Mouse (Mus musculus) retina, postnatal 7 days (tissue): ENCODE data around the gene Arhgap32.
"Not testable (repeated sequence)": the region's sequence is repeated elsewhere in the genome, so short reads cannot be mapped to it uniquely, and the experiment has no call there.

Source experiments
- DNase-seq: peaks from one replicate; pipeline ENCODE4 v3.0.0-alpha.2; 2012; ENCODE audit warnings: low read depth, low spot score

Gene Arhgap32

DNA sequence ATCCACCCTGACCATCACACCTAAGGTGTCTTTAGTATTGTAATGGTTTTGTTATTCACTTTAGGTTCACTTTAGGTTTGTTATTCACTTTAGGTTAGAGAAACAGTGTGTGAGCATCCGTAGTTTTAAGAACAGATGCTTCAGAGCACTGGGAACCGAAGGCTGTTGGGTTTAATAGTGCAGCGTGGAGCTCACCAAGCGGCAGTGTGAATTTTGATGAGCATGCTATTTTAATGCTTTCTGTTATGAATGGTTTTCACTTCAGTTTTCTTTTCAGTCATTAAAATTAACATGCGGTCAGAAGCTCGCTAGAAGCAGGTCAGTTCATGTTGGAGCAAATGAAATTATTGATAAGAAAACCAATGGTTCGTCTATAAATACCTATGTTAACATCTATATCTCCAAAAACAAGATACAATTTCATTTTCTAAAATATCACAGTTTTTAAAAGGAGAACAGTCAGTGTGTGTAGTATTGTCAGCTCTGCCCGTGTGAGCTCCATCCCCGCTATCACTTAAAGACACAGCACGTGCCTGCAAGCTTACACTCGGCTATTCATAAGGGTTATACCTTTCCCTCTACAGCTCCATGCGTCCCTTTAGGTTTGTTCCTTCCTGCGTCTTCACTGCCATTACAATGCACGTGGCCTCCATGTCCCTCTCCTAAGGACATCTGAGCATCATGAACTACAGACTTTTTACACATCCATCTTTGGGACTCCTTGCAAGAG is 21.9 kb downstream of the Arhgap32 start:
- DNase-seq, result no peak

DNA sequence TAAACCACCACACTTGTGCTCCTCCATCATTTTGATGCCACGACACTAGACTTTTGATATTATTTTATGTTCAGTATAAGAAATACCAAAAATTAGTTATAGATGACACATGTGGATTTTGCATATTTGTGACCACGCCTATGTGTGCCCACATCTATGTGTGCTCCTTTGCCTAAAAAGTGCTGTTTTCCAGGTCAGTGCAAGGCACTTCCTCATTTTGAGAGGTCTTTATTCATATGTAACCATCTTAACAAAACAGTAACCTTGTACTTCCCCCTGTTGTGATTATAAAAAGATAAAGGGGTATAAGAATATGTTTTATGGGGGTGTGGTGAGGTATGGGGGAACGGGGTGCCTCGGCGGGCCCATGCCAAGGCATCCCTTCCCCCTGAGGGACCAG is 22.7 kb downstream of the Arhgap32 start:
- no peak for DNase-seq

DNA sequence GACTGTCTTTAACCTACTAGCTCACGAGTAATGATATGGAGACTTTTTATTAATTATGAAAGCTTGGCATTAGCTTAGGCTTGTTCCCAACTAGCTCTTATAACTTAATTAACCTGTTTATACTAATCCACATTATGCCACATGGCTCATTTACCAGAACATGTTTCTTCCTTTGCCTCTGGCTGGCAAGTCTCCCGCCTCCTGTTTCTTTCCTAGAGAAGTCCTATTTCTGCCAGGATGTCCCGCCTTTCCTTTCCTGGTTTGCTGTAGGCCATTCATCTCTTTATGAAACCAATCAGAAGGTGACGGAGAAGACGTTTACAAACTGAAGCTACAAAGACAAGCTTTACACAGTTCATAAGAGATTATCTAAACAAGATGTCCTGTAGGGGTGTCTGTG is 23.7 kb downstream of the Arhgap32 start:
- DNase-seq, result no peak

DNA sequence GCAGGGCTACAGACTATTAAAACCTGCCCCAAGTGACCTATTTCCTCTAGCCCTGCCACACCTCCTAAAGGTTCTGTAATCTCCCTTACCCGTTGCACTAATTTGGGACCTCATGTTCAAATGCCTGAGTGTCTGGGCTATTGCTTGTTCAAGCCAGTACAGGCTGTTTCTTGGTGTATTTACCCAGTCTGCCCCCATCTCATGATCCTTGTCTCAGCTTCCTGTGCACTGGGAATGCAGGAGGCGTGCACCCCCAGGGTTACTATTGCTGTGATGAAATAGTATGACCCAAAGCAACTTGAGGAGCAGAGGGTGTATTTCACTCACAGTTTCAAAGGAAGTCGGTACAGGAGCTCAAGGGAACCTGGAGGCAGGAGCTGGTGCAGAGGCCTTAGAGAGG is 26.9 kb downstream of the Arhgap32 start:
- DNase-seq, result no peak

DNA sequence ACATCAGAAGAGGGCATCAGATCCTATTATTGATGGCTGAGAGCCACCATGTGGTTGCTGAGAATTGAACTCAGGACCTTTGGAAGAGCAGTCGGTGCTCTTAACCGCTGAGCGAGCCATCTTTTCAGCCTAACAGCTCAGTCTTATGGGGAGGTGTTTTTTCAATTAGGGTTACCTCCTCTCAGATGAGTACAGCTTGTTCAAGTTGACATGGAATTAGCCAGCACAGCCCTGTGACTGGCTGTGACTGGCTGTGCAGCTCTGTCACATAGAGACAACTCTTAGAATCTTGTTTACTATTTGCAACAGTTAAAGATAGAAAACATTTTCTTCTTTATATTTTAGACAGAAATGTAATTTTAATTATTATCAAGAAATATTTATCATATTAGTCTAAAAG is 27.5 kb downstream of the Arhgap32 start:
- no peak for DNase-seq

DNA sequence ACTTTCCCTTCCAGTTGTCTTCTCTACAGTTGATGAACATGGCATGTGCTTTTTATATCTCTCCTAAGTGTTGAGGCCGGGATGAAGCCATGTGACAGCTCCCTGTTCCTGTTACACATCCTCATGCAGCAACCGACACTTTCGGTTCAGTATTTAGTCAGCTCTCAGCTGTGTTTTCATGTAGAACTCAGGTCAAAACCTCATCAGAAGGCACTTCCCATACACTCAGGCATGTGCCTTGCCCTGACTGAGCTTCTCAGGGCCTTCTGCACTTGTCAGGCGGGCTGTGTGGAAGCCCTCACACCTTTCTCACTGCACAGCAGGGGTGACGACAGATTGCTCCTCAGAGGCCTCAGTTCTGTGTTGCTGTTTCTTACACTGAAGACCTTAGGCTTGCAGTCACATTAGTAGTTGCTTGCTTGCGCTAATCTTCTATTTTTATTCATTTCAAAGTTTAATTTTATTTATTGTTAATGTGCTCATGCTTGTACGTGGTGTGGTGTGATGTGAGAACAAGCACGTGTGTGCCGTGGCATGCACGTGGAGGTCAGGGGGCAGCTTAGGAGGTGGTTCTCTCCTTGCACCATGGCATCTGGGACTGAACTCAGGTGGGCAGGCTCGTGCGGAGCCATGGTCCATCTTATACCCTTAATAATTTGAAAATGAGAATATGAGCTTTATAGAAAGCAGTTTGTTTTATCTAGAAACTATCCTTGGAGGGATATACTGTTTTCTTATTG is 30.5 kb downstream of the Arhgap32 start:
- DNase-seq, result no peak

DNA sequence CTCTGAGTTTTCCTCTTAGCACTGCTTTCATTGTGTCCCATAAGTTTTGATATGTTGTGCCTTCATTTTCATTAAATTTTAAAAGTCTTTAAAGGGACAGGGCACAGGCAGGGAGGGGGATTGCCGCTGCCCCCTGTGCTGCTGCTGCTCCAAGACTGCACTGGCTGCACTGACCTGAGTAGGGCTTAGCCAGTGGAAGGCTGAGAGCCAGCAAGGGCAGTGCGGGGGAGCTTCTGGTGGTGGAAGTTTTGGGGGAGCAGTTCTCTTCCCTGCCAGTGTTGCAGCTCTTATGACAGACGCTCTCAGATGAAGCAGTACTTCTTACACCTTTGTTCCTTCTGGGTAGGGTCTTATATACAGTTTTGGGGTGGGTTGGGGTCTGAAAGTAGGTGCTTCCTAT is 33.3 kb downstream of the Arhgap32 start:
- no peak for DNase-seq

DNA sequence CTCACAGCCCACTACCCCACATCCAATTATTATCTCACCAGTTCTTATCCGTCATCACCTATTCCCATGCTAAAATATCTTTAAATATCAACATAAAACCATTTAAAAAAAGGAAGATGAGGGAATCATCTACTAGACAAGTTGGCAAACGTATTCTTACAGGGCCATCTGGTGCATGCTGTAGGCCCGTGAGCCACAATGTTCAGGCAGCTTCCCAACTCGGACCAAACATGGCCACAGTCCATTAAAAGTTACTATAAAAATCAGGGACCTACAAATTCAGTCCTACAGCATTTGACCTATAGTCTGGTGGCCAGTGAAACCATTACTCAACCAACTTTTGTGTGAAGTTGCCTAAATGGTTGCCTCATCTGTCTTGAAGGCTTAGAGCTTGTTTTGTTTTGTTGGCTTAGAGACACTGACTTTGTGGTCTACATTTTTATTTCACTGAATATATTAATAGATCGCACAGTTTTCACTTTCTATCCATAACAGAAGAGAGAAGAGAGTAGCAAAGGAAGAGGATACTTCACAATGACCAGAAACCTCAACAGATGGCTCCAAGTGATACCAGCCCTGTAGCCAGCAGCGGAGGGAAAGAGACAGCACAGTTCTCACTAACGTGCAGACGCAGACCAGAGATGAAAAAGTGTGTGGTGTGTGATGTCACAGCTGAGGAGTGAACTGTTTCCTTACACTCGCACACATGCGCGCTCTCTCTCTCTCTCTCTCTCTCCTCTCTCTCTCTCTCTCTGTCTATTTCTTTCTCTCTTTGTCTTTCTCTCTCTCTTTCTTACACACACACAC is 34.1 kb downstream of the Arhgap32 start:
- DNase-seq, result no peak

DNA sequence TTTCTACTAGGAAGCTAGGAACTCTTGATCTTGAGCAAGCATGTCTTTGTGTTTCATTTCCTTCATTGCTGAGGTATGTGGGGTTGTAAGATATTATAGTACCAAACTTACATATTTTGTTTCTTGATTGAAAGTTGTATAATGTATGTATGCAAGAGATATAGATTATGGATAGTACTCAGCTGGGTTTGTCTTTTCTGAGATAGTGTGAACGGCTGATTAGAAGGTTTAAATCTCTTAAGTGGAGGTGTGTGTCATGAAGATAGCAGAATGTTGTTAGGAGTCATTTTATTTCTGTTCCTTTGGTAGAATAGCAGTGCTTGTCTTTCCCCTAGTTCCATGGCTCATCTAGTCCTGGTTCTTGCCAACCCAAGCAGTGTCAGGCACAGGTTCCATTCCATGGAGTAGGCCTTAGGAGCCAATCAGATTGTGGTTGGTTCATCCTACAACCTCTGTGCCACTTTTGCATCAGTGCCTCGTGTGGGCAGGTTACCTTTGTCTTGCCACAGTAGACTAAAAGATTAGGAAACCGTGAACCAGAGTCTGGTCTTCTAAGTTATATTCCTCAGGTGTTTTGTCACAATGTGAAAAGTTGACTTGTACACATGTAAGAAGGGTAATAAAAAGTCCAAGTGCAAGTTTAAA is 38.9 kb downstream of the Arhgap32 start:
- no peak for DNase-seq

DNA sequence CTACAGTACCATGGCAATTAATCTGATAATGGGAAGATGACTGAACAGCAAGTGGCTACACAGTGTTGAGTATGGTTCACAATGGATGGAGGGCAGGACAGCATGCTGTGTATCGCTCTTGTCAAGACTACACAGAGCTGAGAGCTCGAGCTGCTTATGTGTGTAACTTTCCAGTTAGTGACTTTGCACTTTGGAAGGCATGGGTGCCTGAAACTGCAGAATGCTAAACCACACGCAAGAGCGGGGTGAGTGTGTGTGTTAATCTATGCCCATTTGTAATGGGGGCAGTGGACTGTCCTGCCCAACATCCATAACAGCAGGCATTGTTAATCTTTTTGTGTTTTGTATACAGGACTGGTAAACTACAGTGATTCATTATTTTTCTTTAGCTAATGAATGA is 40.8 kb downstream of the Arhgap32 start:
- DNase-seq, result no peak

DNA sequence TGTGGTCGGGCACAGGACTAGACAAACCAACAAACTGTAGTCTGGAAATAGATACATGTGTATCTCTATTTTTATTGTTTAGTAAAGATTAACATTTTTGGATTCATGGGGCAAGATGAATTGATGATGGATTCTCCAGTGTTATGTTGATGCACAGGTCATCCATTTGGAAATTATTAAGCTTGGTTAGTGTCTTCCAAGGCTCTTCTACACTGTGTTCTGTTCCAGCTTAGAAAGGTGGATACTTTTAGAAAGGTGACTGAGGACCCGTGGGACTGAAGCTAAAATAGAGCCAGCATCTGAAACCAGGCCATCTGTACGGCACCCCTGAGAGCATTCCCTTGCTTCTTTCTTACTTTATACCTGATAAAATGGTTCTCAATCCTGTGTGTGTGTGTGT is 41.3 kb downstream of the Arhgap32 start:
- DNase-seq, result no peak

DNA sequence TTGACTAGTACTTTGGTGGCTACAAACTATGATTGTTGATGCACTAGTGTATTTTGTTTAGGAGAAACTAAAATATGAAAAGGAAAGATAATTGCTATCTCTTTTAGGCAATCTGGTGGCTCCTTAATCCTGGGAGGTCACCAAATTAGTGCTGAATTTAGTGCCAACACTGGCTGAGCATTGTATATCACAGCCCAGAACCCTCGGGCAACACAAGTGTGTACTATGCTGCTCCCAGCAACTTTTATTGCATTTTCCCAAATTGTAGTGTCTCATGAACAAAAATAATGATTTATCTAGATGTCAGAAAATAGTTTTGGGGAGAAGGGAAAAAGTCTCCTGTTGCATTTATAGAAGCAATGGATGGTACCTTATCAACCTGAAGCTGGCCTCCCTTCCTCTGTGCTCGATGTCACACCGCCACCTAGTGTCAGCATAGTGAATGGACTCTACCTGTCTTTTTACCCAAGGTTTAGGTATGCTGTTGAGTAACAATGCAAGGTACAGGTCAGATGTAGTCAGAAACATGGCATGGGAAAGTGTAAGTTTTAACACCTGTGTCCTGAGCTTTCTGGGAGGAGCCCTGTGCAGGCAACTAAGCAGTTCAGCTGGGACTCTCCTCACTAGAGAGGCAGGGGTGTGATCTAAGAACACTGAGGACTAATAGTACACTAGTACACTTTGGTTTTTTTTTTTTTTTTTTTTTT is 43.1 kb downstream of the Arhgap32 start:
- peak; percentile 64 for DNase-seq

DNA sequence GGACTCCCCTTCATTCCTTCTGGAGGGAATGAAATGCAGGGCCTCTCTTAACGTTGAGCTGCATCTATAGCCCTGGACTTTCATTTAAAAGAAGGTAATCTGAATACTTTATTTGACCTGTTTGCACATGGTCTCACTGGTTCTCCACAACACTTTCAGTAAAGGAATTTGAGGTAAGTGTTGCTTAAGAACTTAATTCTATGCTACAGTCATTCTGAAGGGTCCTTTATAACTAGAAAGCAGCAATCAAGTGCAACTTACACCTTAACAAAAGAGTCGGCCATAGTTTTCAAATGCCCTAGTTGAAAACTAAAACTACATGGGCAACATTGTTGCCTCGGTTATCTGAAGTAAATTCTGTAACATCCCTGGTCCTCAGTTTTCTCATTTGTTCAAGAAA is 43.8 kb downstream of the Arhgap32 start:
- DNase-seq, result no peak

DNA sequence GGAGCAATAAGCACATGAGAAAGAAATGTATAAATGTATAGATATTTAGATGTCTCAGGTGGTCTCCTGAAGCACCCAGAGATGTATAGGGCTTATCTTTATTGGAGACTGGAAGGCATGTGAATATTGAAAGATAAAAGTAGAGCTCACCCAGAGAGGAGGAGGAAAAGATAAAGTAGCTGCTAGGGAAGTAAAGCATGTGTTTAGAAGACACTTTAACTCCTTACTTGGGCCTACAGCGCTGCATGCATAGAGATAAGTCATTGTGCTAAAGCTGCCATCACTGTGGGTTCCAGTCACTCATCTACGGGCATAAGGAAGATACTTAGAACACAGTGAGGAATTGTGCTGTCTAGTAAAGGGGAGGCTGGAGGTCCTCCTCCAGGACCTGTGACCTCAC is 46.9 kb downstream of the Arhgap32 start:
- no peak for DNase-seq

DNA sequence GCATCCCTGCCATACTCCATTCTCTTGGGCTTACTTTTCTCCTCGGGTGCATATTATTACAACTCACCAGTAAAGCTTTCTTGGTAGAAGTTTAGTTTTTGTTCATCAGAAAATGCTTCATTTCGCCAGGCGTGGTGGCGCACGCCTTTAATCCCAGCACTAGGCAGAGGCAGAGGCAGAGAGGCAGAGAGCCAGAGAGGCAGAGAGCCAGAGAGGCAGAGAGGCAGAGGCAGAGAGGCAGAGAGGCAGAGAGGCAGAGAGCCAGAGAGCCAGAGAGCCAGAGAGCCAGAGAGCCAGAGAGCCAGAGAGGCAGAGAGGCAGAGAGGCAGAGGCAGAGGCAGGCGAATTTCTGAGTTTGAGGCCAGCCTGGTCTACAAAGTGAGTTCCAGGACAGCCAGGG is 47.9 kb downstream of the Arhgap32 start:
- not testable (repeated sequence) for DNase-seq

DNA sequence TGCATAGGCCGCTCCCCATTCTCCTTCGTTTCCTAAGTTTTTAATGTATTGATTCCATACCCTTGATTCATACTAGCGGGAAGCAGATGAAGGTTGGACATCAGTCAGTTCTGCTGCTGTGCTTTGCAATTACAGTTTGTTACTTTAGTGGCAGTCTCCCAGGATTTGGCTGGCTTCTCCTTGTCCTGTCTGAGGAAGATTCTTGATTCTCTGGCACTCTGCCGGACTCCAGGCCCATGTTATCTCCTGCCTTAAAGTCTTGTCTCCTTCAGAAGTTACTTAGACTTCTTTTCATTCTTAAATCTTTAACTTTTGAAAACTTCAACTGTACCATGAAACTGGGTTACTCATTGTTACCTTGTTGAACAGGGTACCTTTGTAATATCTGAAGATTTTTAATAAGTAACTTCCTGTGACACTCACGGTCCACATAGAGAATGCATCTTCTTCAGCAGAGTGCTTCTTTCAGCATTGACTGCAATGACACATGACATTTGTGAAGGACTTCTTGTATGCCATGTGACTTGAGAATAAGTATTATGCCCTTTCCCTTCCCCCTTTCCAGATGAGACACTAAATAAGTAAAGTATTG is 52.7 kb downstream of the Arhgap32 start:
- DNase-seq, result no peak

DNA sequence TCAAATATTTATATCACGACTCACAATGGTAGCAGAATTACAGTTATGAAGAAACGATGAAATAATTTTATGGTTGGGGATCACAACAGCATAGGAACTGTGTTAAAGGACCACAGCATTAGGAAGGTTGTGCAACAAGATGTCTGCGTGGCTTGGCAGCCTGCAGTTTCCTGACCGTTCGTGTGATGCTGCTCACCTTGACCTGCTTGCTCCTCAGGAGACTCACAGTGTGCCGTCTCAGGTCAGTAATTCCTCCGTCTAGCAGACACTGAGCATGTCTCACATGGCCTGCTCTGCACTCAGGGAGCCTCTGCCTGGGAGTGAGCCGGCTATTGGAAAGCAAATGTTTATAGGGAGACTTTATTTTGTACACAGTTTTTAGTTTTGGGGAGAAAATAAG is 54.8 kb downstream of the Arhgap32 start:
- no peak for DNase-seq

DNA sequence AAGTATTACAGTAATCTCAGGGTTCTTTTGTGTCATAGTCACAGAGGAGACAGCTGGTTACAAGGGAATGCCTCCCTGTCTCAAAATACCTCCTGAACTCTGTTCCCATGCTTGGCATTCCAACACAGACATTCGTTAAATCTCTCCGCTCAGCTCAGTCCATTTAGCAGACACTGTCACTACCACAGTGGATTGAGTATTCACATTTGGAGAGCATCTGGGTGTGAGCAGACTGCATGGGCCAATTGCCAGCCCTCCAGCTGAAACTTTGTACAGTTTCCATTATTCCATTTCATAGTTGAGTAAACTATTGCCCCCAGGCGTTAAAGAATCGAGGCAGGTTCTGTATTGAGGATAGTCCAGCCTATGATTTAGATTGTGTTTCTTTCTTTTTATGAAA is 60.7 kb downstream of the Arhgap32 start:
- DNase-seq, result no peak

DNA sequence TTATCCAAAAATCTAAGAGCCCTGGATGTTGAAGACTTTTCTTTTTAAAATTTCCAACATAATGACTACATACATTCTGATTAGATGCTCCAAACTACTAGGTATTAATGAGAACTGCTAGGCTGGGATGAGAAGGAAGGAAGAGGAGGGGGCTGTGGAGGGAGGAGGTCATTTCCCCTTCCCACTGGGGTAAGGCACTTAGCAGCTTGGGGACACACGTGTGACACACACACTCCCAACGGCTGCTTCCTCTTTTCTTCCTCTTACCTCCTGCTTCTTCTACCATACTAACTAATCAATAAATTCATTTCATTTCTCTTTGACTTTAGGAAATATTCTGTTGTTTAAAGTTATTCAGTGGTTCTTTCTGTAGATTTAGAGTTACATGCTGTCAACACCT is 65.2 kb downstream of the Arhgap32 start:
- no peak for DNase-seq

DNA sequence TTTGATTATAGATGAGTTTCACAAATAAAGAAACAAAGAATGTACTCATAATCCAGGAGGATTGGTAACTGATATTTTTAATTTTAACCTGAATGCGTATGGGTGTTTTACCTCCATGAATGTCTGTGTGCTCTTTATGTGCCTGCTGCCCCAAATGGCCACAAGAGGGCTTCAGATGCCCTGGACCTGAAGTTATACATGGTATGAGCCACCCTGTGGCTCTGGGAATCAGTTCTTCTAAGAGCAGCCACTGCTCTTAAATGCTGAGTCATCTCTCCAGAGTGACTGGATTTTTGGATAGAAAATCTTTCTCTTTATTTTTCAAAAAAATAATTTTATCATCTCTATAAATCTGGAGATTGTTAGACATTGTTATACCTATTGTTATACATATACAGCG is 70.6 kb downstream of the Arhgap32 start:
- DNase-seq, result no peak
